Mouse (Mus musculus) regulatory T cell (primary cell): ENCODE measurements at regions not wholly inside any gene's neighbourhood (a gene's known extent, or its start where the extent isn't known, plus 50 kb on each side); places are given as distances from the start of the nearest gene placed in this dataset.

Source experiments
- in situ Hi-C: fragments of 300-600 bp; cut with MboI, MseI; formaldehyde crosslinking; loops from one replicate; pipeline ENCODE4 v1.15.1; 2025; ENCODE audit warnings: high pct_unique_total_duplicates

GRCm38 (mm10) chr17:50438960-50439359 is 70.2 kb upstream of the Plcl2 start:
- in situ Hi-C loops: no loop called here

DNA sequence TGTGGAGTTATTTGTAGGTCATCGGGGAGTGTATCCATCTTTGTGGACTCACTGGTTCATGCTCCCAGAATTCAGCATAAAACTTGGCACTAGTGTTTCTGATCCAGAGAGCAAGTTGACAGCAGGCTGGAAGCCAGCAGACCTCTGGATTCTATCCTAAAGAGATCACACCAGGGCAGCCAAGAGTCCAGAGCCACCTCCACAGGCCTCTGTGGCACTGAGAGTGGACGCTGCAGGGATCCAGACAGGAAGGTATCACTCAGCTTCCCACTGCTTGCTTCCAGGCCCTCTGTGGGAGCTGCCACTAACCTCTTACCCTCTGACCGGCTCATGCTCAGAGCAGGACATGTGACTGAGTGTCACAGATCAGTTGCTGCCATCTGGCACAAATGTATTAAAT is 69.8 kb upstream of the Plcl2 start:
- in situ Hi-C loops: no loop called here

- in situ Hi-C loops: no loop called here
Measured at GRCm38 (mm10) chr17:50442062-50442461, 67.1 kb upstream of the Plcl2 start.

- in situ Hi-C loops: no loop called here
Measured at GRCm38 (mm10) chr17:50442905-50443304, 66.3 kb upstream of the Plcl2 start.

DNA sequence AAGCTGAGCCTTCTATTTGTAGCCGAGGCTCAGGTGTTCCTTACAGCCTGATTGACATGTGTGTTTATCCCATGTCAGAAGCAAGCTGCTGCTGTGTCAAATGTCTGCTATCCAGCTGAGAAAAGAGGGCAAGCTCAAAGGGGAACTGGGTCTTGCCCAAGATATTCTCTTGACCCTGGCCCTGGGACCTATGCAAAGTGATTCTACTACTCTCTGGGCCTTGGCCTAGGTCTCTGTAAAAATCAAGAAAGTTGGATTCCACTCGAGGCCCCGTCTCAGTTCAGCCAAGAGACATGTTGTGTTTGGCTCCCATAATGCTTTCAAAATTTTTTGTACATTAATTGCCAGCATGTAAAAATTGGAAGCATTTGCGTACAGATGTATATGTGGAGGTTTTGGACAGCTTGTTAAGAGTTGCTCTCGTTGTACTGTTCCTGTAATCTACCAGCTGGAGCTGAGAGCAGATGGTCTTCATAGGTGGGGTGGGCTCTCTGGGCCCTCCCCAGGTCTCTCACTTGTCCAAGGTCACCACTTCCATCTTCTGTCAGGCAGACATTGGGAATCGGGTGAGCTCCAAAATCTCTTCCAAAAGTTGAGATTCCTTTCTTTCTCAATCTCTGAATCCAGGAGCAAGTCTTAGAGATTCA is 65.7 kb upstream of the Plcl2 start:
- in situ Hi-C loops: no loop called here

DNA sequence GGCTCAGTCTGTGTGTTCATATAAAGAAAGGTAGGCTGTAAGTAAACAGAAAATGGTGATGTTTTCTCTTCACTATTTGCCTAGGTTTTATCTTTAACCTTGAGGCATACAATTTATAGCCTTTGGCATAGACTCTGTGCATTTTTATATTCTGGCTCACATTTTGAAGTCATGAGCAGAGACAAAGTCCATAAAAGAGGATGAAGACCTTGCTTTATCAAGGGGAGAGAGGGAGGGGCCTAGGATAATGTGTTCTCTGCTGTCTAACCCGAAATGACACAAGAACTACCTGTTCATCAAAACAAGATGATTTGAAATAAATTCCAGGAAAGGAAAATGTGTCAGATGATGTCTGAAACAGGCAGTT is 65.2 kb upstream of the Plcl2 start:
- in situ Hi-C loops: no loop called here

GRCm38 (mm10) chr17:50448693-50449092 is 60.5 kb upstream of the Plcl2 start:
- in situ Hi-C loops: no loop called here

DNA sequence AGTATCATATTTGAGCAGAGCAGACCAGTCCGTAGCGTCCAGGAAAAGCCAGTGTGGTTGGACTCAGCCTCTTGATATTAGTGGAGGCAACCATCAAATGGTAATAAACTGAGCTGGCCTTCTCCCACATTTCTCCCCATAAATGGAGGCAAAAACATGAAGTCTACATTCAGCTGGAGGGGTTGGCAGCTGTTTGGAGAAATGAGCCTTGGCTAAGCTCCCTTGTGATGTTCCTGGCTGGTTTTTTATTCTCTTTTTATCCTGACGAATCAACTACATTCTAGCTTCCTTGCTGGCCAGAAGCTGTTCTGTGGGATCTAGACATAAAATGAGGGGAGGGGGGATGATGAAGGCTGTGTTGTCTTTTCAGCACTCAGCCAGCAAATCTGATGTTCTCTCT is 57.6 kb upstream of the Plcl2 start:
- in situ Hi-C loops: no loop called here

GRCm38 (mm10) chr17:50453524-50453923 is 55.7 kb upstream of the Plcl2 start:
- in situ Hi-C loops: no loop called here

- in situ Hi-C loops: no loop called here
Measured at GRCm38 (mm10) chr17:50453956-50454355, 55.2 kb upstream of the Plcl2 start.

DNA sequence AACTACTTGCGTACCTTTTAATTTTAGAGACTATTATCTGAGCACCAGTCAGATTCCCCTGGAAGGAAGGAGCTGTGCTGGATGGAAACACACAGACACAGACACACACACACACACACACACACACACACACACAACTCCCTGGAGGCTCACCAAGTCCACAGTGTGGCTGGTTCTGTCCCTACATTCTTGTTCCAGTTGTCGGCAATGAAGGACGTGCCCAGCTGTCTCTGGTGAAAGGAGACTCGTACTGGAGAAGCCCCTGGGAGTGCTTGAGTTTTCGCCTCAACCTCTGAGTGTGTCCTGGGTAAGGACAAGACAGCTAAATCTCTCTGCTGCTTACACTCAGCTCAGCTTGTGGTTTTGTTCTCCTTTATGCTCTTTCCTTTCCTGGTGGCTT is 54.3 kb upstream of the Plcl2 start:
- in situ Hi-C loops: no loop called here

- in situ Hi-C loops: no loop called here
Measured at GRCm38 (mm10) chr17:50455719-50456118, 53.5 kb upstream of the Plcl2 start.

GRCm38 (mm10) chr17:50457053-50457697 is 52.0 kb upstream of the Plcl2 start:
- in situ Hi-C loops: no loop called here

DNA sequence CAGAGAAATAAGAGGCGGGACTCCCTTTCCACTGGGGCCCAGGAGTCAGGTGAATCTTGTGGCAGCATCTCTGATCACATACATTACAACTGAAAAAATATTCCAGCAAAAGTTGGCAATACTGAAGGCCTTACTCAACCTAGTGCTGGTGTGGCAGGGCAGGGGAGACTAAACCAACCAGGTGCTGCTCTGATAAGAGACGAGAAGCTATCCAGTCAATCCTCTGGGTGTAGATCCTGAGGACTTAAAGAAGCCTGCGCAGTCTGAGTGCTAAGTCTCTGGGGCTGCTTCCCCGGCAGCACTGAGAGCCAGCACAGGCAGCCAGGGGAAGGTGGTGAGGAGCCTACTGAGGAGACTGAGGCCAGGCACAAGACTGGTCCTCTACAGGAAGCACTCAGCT is 51.0 kb upstream of the Plcl2 start:
- in situ Hi-C loops: no loop called here
